Mouse (Mus musculus) bone marrow macrophage, adult 2 months (primary cell): ENCODE data around the gene P4hb.

Source experiments
- CTCF ChIP-seq: IDR thresholded peaks from 2 replicates; pipeline ENCODE4 v1.5.1; 2012; ENCODE audit warnings: low read depth, mild to moderate bottlenecking, low read length, moderate library complexity
- POLR2A ChIP-seq: IDR thresholded peaks from 2 replicates; pipeline ENCODE4 v1.6.1; 2012; ENCODE audit warnings: mild to moderate bottlenecking, low read depth, low read length, borderline replicate concordance

DNA sequence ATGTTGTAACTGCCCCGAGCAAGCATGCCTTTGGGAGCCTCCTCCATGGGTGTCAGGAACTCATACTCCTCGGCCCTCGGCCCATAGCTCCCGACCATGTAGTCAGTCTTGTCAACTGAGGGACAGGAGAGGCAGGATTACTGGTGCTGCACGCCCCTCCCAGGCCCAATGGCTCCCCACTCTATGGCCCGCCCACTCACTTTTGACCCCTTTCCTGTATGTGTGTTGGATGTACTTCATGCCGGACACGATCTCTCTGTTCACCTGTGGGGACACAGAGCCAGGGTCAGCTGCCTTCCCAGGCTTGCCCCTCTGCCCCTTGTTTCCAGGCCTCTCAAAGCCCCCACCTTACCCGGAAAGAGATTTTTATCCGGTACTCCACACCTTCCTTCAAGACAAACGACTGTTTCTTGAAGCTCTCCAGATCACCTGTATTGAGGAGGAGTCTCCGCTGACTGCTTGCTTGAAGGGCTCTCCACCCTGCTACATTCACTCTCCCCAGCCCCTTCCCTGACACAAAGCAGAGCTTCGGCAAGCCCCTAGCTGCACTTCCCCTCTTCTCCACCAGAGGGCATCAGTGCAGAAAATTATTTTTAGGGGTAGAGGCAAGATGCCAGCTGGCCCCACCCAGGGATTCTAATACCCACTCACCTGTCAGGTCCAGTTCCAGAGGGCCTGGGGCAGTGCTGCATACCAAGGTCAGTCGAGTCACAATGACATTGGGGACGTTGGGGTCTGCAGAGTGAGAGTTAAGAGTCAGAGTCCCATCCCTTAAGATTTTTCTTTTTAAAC is 6.5 kb upstream of the P4hb start:
- TF ChIP-seq CTCF: peak; percentile 66
- TF ChIP-seq POLR2A: no peak
